Mouse (Mus musculus): Measurements from ENCODE around the gene Mvp.
A peak's percentile ranks its signal among the peaks of the same experiment; 100 is the strongest.

Mvp gene

GRCm38 (mm10) chr7:127019306-127019960, 5.0 kb upstream of the Mvp start:
- DNase-seq (ENCODE audit: low spot score), result no peak

- no peak for DNase-seq (ENCODE audit: low spot score)
Measured at GRCm38 (mm10) chr7:127018416-127019305, 4.2 kb upstream of the Mvp start.

GRCm38 (mm10) chr7:127017950-127018345, 3.5 kb upstream of the Mvp start:
- no peak for DNase-seq (ENCODE audit: low spot score)

- peak; percentile 94 for DNase-seq (ENCODE audit: low spot score)
Measured at GRCm38 (mm10) chr7:127016971-127017949, 2.8 kb upstream of the Mvp start, which contains the start of gene Pagr1a. Gene Pagr1a (minus strand): TSS chr7:127017352.

- DNase-seq (ENCODE audit: low spot score), result peak; percentile 70
Measured at GRCm38 (mm10) chr7:127016486-127016938, 2.1 kb upstream of the Mvp start.

- no peak for DNase-seq (ENCODE audit: low spot score)
Measured at GRCm38 (mm10) chr7:127016481-127016485, 1.9 kb upstream of the Mvp start, which contains the start of gene Pagr1b. Gene Pagr1b (minus strand): TSS chr7:127016484.

GRCm38 (mm10) chr7:127016081-127016480, 1.7 kb upstream of the Mvp start:
- no peak for DNase-seq (ENCODE audit: low spot score)

GRCm38 (mm10) chr7:127014993-127015392, 572 bp upstream of the Mvp start:
- DNase-seq (ENCODE audit: low spot score), result no peak

- DNase-seq (ENCODE audit: low spot score), result no peak
Measured at GRCm38 (mm10) chr7:127013385-127013784, 1.0 kb downstream of the Mvp start.

- no peak for DNase-seq (ENCODE audit: low spot score)
Measured at GRCm38 (mm10) chr7:127012845-127013244, 1.6 kb downstream of the Mvp start.

GRCm38 (mm10) chr7:127012374-127012773, 2.0 kb downstream of the Mvp start:
- DNase-seq (ENCODE audit: low spot score), result no peak

GRCm38 (mm10) chr7:127011717-127012116, 2.7 kb downstream of the Mvp start:
- DNase-seq (ENCODE audit: low spot score), result no peak

GRCm38 (mm10) chr7:127011051-127011450, 3.4 kb downstream of the Mvp start:
- DNase-seq (ENCODE audit: low spot score), result no peak

- DNase-seq (ENCODE audit: low spot score), result no peak
Measured at GRCm38 (mm10) chr7:127009307-127010085, 4.9 kb downstream of the Mvp start.

- DNase-seq (ENCODE audit: low spot score), result no peak
Measured at GRCm38 (mm10) chr7:127008239-127009019, 6.0 kb downstream of the Mvp start.

- DNase-seq (ENCODE audit: low spot score), result no peak
Measured at GRCm38 (mm10) chr7:127007313-127008024, 7.0 kb downstream of the Mvp start.

GRCm38 (mm10) chr7:127004122-127004875, 10.1 kb downstream of the Mvp start:
- no peak for DNase-seq (ENCODE audit: low spot score)

- no peak for DNase-seq (ENCODE audit: low spot score)
Measured at GRCm38 (mm10) chr7:127003620-127004019, 10.8 kb downstream of the Mvp start.

GRCm38 (mm10) chr7:126999568-126999967, 14.9 kb downstream of the Mvp start:
- DNase-seq (ENCODE audit: low spot score), result no peak

GRCm38 (mm10) chr7:126996449-126996848, 18.0 kb downstream of the Mvp start:
- DNase-seq (ENCODE audit: low spot score), result no peak

Measured in ovary, postnatal 36 days (tissue).